Mouse (Mus musculus): Measurements from ENCODE around the gene Olfr1348.

DNA sequence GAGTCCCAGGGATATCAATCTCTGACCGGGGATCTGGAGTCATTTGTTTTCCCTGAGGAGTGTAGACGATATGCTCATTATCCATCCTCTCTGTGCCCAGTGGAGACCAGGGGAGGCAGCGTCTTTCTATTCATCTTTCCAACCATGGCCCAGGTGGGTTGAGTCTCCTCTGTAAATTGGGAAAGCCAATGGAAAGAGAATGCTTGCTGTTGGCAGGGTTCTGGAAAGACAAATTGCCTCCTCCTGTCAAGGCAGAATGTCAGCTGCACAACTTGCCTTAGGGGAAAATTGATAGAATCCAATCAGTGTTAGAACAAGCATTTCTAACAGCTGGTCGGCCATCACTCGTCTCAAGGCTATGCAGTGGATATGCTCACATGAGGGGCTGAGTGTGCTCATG is 14.3 kb upstream of the Olfr1348 start, which contains the start of gene Olfr1349:
- TF ChIP-seq MAFK (IDR thresholded peaks at IDR 0.05; ENCODE audit: insufficient read depth, low read depth, low read length) (no peak), CHD2 (IDR thresholded peaks at IDR 0.05; ENCODE audit: low read depth, low read length) (no peak), ZC3H11A (IDR thresholded peaks at IDR 0.05; ENCODE audit: borderline replicate concordance, low read depth, low read length) (no peak), ZNF384 (IDR thresholded peaks at IDR 0.05; ENCODE audit: low read depth, low read length) (no peak)
